ENCODE assay signal across 10 mouse cellular contexts in genomic region chr8:121468083-121469071, GRCm38 (mm10).
DNase-seq lines count a peak whose midpoint lies in the region; ATAC-seq and TF ChIP-seq lines count a peak whose summit lies in the region.
"Had no signal": no experiment of that assay in that cellular context is flagged by ENCODE, and none has a peak within 500 bp of the region (broad histone marks: within the 10 kb centered on the region; RNA-seq: fewer than 3 reads in every experiment).

No protein-coding gene starts in this region.

- no peak for DNase-seq in heart, adult 8-10 months (ENCODE audit: low spot score)
- DNase-seq in adrenal gland, adult 8-10 months: peak; percentile 41
- no peak for DNase-seq in hindbrain, postnatal 0 days (ENCODE audit: low spot score)
- no peak for DNase-seq in thymus, postnatal 0 days (ENCODE audit: low spot score)
- DNase-seq: layer of hippocampus, postnatal 36 days had no signal

- no peak overlapping the region for H3K4me3 ChIP-seq in heart, embryonic 16.5 days (ENCODE audit: low read length)
- H3K4me3 ChIP-seq in E14TG2a.4 (replicated peaks; ENCODE audit: low read length): peak overlapping the region; percentile 46
- no peak overlapping the region for H3K4me3 ChIP-seq in hindbrain, postnatal 0 days (ENCODE audit: low read length)

- H3K9me3 ChIP-seq in heart, embryonic 16.5 days (replicated peaks; ENCODE audit: control insufficient read depth, low read length): no peaks in the 10 kb centered on the region
- no peaks in the 10 kb centered on the region for H3K9me3 ChIP-seq in E14TG2a.4 (ENCODE audit: low read length)
- no peaks in the 10 kb centered on the region for H3K9me3 ChIP-seq in hindbrain, postnatal 0 days (ENCODE audit: low read length)

- TF ChIP-seq CTCF in E14TG2a.4 (conservative IDR thresholded peaks at IDR 0.05; ENCODE audit: low read length): no peak
- no peak for TF ChIP-seq CTCF in hindbrain, postnatal 0 days (IDR thresholded peaks at IDR 0.05; ENCODE audit: low read depth)

- H3K27me3 ChIP-seq in heart, embryonic 16.5 days (ENCODE audit: control insufficient read depth, insufficient read depth, low read length): no peaks in the 10 kb centered on the region
- peaks cover 16% of the 10 kb centered on the region for H3K27me3 ChIP-seq in E14TG2a.4 (ENCODE audit: insufficient read depth, low read length)
- H3K27me3 ChIP-seq in hindbrain, postnatal 0 days (ENCODE audit: insufficient read depth, low read length): no peaks in the 10 kb centered on the region

- H3K4me2 ChIP-seq in heart, embryonic 16.5 days (ENCODE audit: low read depth, low read length): no peak overlapping the region
- H3K4me2 ChIP-seq in hindbrain, postnatal 0 days (ENCODE audit: low read depth, low read length): no peak overlapping the region

- H3K27ac ChIP-seq in heart, embryonic 16.5 days (ENCODE audit: low read length): peak overlapping the region; percentile 37; the same call in 1 of the 2 replicates
- H3K27ac ChIP-seq in hindbrain, postnatal 0 days: 0 out of 2 replicates have a peak overlapping the region, but pooled peaks have one; percentile 11
- H3K27ac ChIP-seq: macrophage had no signal

- no peaks in the 10 kb centered on the region for H3K4me1 ChIP-seq in heart, embryonic 16.5 days (ENCODE audit: control insufficient read depth, insufficient read depth, low read length)
- H3K4me1 ChIP-seq in E14TG2a.4 (replicated peaks; ENCODE audit: low read depth, low read length): peaks cover 18% of the 10 kb centered on the region
- no peaks in the 10 kb centered on the region for H3K4me1 ChIP-seq in hindbrain, postnatal 0 days (ENCODE audit: insufficient read depth, low read length)

- no peaks in the 10 kb centered on the region for H3K36me3 ChIP-seq in heart, embryonic 16.5 days (ENCODE audit: control insufficient read depth, insufficient read depth)
- no peaks in the 10 kb centered on the region for H3K36me3 ChIP-seq in E14TG2a.4 (ENCODE audit: insufficient read depth, low read length)
- H3K36me3 ChIP-seq in hindbrain, postnatal 0 days (ENCODE audit: insufficient read depth, low read length): no peaks in the 10 kb centered on the region

- ATAC-seq in heart, embryonic 16.5 days (replicated peaks; ENCODE audit: extremely low read depth, insufficient read depth, low FRiP score): no peak
- ATAC-seq in hindbrain, postnatal 0 days: no peak
- ATAC-seq in megakaryocyte, adult 5-6 weeks (ENCODE audit: poor library complexity, severe bottlenecking): no peak
- ATAC-seq: intestine, embryonic 16.5 days had no signal

- WGBS in heart, embryonic 16.5 days: 67% methylated on average over 49 of the region's 49 CpGs
- WGBS in hindbrain, postnatal 0 days: 60% methylated on average over 49 of the region's 49 CpGs

- H3K9ac ChIP-seq in heart, embryonic 16.5 days (ENCODE audit: low read length): no peak overlapping the region
- no peak overlapping the region for H3K9ac ChIP-seq in hindbrain, postnatal 0 days (replicated peaks; ENCODE audit: low read length)
